Mouse (Mus musculus): Measurements from ENCODE around the gene Babam2.

GRCm38 (mm10) chr5:32069566-32070169 is 372.2 kb downstream of the Babam2 start:
- TF ChIP-seq CTCF (IDR thresholded peaks at IDR 0.05; ENCODE audit: extremely low read depth, insufficient read length, insufficient replicate concordance, low read depth, low read length) (no peak), POLR2A (IDR thresholded peaks at IDR 0.05; ENCODE audit: low read depth, low read length) (no peak)

Measured in small intestine, adult 2 months (tissue).